Mouse (Mus musculus) B cell, adult 2 months (primary cell): Measurements from ENCODE around the gene Naa35.
A peak's percentile ranks its signal among the peaks of the same experiment; 100 is the strongest.

Experiments used
- DNase-seq, 2 experiments: peaks; one replicate each; pipeline ENCODE4 v3.0.0; 2022

The Naa35 gene

DNA sequence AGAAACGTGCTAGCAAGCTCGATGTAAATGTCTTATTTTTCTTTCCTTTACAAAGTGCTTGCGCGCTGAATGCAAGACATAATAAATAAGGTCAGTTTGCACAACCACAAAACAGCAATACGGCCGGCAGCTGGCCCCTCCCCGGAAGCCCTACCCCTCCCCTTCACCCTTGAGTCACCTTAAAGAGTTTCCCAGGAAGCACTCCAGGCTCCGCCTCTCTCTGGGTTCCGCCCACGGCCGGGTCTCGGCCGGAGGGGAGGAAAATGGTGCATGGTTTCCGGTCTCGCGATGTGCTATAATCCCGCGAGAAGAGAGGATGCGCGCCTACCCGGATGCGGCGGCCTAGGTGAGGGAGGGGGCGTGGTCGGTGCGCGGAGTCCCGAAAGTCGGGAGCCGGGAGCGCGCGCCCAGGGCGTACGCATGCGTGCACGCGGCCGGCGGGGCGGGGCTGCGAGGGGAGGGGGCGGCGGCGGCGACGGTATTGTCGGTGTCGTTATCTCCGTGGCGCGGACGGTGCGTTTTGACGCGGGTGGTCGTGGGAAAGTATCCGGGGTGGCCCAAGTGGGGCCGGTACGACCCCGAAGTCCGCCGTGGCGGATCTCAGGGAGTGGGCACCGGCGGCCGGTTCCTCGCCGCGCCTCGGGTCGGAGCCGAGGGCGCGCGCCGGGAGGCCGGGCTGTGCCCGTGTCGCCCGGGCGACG, at the start of gene Naa35, which contains the start of gene Agtpbp1:
Gene Naa35, plus strand, starts transcription at position 313 of the 701 bp plus-strand sequence.
Gene Agtpbp1, minus strand, starts transcription at position 281 of the 701 bp plus-strand sequence.
- peak; percentile 98 to 99 for DNase-seq

DNA sequence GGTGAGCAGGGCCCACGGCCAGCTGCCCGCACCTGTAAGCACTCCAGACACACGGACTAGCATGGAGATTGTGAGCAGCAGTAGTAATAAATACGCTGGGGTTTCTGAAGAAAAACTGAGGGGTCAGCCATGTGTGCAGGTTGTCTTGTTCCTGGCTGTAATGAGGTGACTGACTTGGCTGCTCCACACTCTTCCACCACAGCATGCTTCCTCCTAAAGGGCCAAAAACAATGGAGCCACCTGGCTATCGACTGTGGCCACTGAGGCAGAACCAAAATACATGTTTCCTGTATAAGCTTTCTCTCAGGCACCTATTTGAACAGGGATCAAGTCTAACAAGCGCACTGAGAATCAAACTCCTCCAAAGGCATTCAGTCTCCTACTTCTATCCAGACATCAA, 49.3 kb upstream of the Naa35 start:
- DNase-seq: no peak

DNA sequence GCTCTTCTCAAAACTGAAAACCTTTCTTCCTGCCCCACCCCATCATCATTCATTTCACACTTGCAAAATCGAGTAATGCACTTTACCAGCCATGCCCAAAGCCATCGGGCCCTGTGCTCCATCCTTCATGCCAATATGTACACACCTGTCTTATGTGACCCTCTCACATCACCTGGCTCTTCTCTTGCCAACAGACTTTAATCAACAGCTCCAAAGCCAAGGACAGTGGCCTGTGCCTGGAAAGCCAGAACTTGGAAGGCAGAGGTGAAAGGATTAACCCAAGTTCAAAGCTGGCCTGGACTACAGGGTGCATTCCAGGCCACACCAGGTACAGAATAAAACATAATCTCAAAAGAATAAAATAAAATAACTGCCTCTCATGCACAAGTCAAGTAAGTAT, 48.4 kb upstream of the Naa35 start:
- no peak for DNase-seq

DNA sequence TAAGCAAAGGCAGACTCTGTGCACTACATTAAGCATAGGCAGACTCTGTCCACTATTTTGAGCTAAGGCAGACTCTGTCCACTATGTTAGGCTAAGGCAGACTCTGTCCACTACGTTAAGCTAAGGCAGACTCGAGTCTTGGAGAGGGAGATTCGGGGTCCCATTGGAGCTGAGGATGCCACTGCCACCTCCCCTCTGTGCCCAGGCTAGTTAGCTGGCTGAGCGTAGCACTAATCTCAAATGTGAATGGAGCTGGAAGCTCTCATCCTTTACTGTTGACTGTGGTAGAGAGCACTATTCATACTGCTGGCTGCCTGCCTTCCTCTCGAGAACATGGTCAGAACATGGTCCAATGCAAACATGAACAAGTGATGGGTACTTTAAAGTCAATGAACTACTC, 46.4 kb upstream of the Naa35 start:
- DNase-seq: no peak

DNA sequence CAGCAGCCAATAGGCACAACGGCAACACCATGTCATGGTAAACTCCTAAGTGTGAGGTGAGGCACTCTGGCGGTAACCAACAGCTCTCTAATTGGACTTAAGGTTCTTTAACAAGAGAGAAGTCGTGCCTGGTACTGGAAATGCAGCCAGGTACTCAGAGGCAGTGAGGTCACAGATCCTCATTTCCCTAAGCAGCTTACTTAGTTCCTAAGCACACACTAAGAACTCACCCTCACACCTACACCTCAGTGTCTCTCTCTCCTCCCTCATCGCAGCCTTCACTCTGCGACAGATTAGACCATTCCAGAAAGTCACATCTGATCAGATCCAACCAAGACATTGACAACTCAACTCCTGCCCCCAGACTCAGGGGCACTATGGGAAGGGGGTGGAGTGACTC, 45.0 kb upstream of the Naa35 start:
- no peak for DNase-seq

DNA sequence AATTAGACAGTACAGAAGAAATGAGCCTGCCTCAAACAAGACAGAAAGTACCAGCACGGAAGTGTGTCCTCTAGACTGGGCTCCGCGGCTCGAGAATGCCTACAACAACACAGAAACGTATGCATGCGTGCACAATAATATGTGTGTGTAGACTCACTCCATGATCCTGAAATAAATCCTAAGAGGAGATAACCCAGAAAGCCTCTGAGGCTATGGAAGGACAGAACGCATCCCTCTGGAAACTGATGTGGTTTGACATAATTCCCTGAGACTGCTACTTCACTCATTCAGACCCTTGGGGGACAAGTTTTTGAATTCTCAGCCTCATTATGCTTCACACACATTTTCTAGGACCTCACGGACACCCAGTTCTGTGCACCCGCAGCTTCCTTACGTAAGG, 42.6 kb upstream of the Naa35 start:
- DNase-seq: no peak

DNA sequence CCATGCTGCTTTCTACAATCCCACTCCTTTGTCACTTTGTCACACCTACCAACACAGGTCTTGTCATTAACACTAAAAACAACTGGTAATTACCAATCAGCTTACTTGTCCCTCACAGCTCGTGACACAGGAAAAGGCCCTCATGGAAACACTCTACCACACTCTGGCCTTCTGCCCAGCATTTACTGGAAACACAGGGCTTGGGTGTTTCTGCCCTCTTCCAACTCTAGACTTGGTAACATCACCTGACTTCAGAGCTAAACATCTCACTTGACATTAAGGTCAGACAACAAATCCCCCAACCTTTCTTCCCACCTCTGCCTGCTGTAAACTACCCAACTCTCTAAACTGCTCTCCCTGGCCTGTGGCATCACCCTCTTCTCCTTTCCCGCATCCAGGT, 38.0 kb upstream of the Naa35 start:
- DNase-seq: no peak

DNA sequence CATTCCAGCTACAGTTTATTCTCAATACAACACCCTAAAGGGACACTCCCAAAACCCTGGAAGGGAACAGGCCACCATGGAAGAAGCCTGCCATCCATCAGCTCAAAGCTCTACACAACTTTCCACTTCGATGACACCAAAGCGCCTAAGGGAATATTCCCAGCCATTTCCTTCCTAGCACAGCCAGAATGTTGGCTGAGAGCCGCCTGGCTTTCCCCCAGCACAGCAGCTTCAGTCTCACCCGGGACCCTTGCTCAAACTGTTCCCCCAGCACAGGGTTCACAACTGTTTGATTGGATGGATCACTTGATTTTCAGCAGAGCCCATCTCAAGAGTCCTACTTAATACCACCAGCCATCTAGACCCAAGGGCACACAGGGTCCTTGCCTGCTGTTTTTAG, 37.3 kb upstream of the Naa35 start:
- DNase-seq: no peak

DNA sequence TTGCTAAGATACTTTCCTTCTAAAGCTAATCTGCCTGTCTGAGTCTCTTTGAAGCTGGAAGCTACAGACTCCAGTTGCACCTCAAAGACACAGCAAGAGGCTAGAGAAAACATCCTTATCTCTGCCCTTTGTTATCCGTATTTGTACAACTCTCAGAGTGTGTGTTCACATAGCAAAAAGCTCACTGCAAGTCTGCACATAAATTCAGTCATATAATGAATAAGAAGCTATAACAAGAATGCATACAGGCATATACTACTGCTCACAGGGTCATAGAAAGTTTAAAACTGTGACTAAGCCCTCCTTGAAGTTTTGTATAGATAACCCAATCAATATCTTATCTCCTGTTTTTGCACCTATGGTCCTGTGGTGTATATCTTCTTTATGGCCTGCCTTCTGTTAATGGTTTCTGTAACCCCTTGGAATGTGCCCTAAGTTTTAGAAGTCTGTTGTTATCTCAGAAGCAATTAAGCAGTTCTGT, 35.7 kb upstream of the Naa35 start:
- DNase-seq: no peak

DNA sequence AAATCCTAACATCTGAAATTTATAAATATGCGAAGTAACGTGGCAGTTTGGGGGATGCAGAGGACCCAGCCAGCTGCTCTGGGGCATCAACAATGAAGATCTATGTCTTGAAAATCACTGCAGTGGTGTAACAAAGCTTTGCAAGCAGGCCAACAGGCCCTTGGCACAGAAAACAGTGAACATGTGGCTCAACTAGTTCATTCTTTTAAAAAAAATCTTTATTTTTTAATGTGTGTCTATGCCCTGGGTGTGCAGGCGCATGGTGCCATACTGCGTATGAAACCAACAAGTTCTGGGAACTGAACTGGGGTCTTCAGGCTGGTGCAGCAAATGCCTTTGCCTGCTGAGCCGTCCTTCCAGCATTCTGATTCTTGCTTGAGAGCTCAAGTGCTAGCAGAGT, 32.8 kb upstream of the Naa35 start:
- no peak for DNase-seq

DNA sequence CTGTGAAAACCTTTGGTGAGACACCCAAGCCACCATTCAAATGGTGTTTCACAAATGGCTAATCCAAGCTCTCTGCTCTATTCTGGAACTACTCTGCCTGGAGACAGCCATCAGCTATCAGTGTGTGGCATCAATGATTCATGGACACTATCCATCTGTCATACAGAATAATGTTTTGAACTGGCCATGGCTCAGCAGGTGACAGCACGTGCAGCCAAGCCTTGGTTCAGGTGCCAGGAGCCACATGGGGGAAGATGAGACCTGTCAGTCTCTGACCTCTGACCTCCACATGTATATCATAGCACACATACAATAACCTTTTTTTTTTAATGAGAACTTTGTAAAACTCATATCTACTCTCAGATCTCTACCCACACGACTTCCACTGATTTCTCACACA, 32.3 kb upstream of the Naa35 start:
- DNase-seq: no peak

DNA sequence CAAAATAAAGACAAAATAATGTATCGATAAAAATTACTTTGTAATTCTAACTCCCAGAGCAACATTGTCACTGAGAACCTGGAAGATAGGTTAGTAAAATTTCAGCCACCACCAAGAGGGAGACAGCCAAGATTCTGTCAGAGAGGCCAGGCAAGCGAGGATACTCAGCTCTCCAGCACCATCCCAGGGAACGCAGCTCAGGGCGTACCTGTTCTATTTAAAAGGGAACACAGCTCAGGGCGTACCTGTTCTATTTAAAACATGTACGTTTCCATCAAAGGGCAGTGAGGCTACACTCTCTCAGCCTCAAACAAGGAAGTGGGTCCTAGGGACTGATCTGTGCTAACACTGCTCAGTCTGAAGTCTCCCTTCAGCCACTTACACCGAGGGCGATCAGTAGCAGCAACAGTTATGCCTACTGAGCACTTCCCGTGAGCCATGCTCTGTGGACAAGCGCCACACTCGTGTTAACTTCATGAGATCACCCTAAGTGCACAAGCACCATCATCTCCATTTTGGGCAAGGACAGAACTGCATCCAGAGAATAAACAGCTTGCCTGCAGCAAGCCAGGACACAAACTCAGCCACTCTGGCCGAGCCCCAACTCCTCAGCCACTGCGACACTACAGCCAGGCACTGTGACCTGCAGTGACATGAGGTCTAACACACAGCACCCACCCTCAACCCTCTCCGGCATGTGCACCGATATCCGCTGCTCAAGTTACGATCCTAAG, 30.1 kb upstream of the Naa35 start:
- peak in 1 of 2 experiments; percentile 2 for DNase-seq

DNA sequence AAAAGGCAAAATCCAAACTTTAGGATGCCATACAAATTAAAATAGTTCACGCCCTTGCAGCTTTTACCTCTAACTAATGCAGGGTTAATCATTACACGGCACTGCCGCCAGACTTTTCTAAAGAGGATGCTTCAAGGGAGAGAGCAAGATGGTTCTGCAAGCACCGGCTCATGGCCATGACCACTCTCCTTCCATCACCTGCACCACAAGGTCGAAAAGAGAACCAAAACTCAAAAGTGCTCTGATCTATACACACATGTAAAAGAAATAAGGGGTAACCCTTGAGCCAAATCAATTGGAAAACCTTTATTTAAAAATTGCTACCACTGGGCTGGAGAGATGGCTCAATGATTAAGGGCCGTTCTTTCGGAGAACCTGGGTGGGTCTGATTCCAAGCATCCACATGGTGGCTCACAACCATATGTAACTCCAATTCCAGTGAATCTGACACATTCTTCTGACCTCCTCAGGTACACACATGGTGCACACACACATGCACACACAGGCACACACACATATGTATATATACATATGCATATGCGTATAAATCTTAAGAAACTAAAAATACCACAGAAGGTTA, 29.4 kb upstream of the Naa35 start:
- peak in 1 of 2 experiments; percentile 3 for DNase-seq

DNA sequence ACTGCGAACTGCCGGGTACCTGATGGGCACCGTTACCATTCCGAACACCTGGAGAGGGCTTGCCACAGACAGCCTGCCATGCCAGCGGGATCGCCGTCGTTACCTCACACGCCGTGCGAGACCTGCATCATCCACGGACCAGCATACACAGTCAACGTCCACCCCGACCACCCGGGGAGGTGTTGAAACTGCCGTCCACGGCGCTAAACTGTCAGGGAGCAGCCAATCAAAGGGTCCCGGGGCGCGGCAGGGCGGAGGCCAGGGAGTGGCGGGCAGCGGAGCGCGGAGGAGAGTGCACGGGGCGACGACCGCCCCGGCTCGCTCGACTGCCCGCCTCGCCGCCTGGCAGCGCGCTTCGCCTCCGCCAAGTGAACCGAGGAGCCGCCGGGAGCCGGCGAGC, 28.4 kb upstream of the Naa35 start:
- peak; percentile 68 for DNase-seq

DNA sequence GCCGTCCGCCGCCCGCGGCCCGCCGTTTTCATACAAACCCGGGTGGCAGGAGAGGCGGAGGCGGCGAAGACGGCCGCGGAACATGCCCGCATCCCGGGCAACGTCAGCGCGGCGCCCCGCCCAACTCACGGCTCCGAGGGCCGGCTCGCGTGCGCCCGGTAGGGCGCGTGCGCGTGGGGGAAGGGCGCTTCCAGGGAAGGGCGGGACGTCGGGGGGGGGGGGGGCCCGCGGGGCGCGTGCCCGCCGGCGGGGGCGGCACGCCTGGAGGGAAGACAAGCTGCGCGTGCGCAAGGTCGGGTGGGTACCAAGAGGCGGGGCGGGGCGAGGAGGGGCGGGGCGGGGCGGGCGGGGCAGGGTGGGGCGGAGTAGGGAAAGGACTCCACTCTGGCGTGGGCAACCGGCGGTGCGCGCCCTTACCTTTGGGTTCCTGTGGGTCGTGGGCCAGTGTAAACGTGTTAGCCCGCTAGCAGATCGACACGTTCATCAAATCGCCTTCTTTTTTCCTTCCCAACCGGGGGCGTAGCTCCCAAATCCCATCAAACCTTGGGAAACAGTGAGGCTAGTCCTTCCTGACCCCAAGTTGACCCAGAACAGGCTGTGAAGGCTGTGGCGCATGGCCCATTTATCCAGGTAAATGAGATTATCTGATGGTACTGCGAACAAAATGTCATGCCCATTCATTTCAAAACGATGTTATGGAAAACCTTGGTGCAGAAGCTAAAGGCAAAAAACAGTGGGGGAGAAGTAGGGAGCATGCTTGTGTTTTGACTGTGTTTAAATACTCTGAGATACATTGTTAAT, 27.7 kb upstream of the Naa35 start:
- DNase-seq: peak; percentile 83 to 86

DNA sequence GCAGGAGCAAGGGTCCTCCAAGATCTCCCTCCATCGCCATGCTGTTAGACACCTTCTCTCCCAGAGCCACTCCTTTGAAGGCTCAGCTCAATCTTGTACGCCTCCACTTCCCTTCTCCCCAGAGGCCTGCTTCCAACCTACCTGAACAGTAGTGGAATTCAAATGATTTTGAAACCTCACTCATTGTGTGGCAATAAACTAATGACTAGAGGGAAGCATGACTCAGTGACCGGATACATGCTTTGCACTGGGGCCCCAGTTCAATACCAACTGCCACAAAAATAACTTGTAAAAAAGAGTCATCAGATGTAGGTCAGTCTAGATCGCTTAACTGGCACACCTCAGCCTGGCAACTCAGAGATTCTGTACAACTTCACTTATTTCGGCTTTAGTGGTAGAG, 26.3 kb upstream of the Naa35 start:
- DNase-seq: no peak

DNA sequence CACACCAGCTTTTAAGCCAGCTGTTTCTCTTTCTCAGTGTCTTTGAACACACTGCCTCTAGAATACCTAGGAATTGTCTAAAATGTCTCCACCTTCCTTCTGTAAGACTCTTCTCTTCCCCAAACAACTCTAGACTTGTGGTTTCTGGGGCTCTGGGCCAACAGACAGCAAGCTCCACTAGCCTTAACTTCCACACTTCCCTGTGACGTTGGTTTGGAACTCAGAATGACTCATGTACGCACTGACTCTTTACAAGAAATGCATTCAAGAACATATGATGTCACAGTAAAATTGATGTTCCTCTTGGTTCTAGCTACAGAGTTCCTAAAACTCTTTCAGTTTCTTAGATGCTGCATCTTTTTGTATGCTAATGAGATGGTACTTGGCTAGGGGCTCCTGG, 22.6 kb upstream of the Naa35 start:
- DNase-seq: no peak

DNA sequence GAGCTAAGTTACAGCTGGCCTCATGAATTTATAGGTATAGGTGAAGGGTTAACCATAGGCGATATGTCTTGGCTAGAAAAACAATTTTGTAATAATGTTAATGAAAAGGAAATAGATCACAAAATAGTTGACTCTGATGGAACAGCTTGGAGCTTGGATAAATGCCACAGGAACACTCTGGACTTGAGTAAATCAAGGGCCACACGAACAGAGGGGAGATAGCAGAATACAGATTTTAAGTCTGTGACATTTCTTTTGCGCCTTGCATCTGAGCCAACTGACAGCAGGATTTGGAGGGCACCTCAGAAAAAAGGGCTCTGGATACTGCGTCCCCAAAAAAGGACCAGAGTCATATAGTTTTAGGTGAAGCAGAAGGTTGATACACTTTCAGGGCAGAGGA, 20.6 kb upstream of the Naa35 start:
- no peak for DNase-seq

DNA sequence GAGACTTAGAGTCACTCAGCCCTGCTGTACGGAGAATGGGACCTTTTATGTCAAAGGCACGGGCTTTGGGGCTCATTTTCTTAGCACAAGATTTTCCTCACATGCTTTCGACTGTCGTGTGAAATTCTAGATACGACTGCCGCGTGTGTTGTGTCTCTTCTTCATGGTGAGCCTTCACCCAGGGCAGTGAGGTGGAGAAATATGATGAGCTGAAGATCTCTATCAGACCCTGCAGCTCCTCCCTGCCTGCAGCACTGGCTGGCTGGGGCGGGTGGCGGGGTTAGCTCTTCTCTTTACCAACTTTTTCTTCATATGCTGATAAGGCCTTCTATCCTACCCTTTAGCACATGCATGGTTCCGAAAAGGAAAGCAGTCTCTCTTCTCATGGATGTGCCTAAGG, 20.1 kb upstream of the Naa35 start:
- no peak for DNase-seq

DNA sequence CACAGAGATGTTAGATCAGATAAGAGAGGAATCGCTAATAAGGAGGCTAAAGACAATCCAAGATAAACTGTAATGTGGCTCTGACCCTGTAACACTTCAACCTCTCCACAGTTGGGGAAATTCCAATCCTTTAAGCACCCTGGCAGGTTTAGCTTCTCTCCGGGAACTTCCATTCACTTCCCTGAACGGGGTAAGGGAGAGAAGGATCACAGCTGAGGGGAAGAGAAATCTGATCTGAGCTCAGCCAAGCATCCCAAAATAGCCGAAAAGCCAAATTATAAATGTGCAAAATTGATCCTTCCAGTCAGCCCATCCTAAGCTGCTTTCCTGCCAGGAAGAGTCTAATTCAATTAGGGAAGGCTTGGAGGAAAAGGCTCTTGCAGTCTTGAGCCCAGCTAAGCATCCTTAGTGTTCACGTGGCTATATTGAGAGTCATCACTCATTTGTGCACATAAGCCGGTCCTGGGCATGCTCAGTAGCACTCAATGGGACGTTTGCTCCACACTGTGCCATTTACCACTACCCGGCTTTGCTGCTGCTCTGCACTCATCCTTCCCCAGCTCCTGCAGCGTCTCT, 19.0 kb upstream of the Naa35 start:
- no peak for DNase-seq

DNA sequence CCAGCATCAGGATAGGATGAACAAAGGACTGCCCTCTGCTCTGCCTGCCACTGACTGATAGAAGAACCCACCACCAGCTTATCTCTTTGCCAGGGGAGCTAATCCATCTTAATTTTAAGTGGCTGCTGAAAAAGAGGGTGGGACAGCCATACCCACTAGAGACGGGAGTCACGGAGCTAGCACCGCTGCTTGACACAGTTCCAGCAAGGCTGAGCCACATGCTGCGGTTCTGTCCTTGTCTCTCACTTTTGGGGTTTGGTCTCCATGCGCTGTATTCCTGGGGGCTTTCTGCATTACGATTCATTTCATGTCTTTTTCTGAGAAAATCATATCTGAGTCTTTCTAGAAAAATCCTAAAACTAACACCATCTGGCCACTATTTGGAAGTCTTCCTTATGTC, 14.0 kb upstream of the Naa35 start:
- DNase-seq: no peak

DNA sequence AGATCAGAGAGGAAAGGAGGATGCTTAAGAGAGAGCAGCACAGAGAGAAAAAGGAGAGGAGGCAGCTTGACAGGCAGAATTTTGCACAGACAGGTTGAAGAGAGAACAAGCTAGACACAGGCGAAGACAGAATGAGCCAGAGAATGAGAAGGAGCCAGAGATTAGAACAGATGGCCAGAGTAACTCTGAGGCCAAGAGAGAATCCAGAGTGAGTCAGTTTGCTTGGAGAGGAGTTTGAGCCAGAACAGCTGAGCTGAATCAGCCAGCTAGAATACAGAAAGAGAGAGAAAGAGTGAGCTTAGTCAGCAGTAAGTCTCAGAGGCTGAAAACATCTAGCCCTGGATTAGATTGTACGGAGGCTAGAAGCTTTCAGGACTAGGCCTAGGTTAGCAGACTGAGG, 12.5 kb upstream of the Naa35 start:
- DNase-seq: no peak

DNA sequence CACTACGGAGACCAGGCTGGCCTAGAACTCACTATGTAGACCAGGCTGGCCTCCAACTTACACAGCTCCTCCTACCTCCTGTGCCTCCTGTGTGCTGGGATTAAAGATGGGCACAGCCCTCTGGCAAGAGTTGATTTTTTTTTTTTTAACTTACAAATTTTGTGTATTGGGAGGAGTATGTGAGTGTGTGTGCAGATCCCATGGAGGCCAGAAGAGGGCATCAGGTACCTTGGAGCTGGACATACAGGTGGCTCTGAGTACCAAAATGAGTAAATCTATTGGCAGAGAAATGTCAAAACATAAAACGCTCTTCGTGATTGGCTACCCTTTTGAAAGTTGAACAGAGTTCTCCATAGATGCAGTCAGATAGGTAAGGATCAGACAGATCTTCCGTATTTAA, 4.1 kb upstream of the Naa35 start:
- DNase-seq: no peak
